Mouse (Mus musculus) heart, adult 2 months (tissue): ENCODE results near the gene Pfkfb3.

ENCODE experiments used
- CTCF ChIP-seq: fragments of 200-600 bp; IDR thresholded peaks from 2 replicates; pipeline ENCODE4 v1.8.1; 2022; ENCODE audit warnings: antibody characterized with exemption, mild to moderate bottlenecking, moderate library complexity
- EP300 ChIP-seq: fragments of 200-500 bp; IDR thresholded peaks from 2 replicates; pipeline ENCODE4 v1.6.1; 2011; ENCODE audit warnings: low read depth, low read length, control low read depth; ENCODE audit not compliant: insufficient read depth
- POLR2A ChIP-seq: fragments of 200-500 bp; IDR thresholded peaks from 2 replicates; pipeline ENCODE4 v1.6.1; 2011; ENCODE audit warnings: mild to moderate bottlenecking, low read depth, low read length, control low read depth; ENCODE audit not compliant: insufficient read depth

DNA sequence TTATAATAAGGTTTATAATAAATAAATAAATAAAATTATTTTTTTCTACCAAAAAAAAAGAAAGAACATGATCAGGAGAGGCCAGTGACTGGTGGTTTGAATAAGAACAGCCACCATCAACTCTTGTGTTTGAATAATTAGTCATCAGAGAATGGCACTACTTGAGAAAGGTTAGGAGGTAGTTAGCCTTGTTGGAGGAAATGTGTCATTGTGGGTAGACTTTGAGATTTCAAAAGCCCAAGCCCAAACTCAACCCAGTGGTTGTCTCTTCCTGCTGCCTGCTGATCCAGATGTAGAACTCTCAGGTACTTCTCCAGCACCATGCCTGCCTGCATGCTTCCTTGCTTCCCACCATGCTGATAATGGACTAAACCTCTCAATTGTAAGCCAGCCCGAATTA, 41.8 kb downstream of the Pfkfb3 start:
- no peak for TF ChIP-seq POLR2A
- TF ChIP-seq CTCF = no peak
- no peak for TF ChIP-seq EP300
